Mouse (Mus musculus) midbrain, embryonic 13.5 days (tissue): Measurements from ENCODE around the gene Gm21497. TPM values are rescaled to one million over a fixed set of nuclear protein-coding genes. Genes with fewer than 3 reads are reported as not detected.
"Not testable (repeated sequence)": the region's sequence is repeated elsewhere in the genome, so short reads cannot be mapped to it uniquely, and the experiment has no call there.

Experiments
- ATAC-seq: fragments of 200-750 bp; cut with Nextera tagmentation; 2 replicates; pipeline ENCODE4 v1.8.0; 2017; ENCODE audit warnings: mild to moderate bottlenecking, moderate TSS enrichment, moderate library complexity
- H3K27ac ChIP-seq: fragments of 300-500 bp; sonication (generic); 2 replicates; pipeline ENCODE4 v1.5.1; 2015; ENCODE audit warnings: inconsistent platforms, mild to moderate bottlenecking, moderate library complexity
- H3K27me3 ChIP-seq: fragments of 300-500 bp; sonication (generic); 2 replicates; pipeline ENCODE4 v1.6.1; 2015; ENCODE audit warnings: mild to moderate bottlenecking, inconsistent platforms
- H3K36me3 ChIP-seq: fragments of 300-500 bp; sonication (generic); 2 replicates; pipeline ENCODE4 v1.6.1; 2015; ENCODE audit warnings: mild to moderate bottlenecking, inconsistent platforms
- H3K4me1 ChIP-seq: fragments of 300-500 bp; sonication (generic); replicated peaks from 2 replicates; pipeline ENCODE4 v1.6.1; 2015; ENCODE audit warnings: inconsistent platforms
- H3K4me2 ChIP-seq: fragments of 300-500 bp; sonication (generic); replicated peaks from 2 replicates; pipeline ENCODE4 v1.6.1; 2015; ENCODE audit warnings: moderate library complexity, mild to moderate bottlenecking, inconsistent platforms
- H3K4me3 ChIP-seq: fragments of 300-500 bp; sonication (generic); replicated peaks from 2 replicates; pipeline ENCODE4 v1.5.1; 2015; ENCODE audit warnings: mild to moderate bottlenecking, inconsistent platforms
- H3K9ac ChIP-seq: fragments of 300-500 bp; sonication (generic); replicated peaks from 2 replicates; pipeline ENCODE4 v1.6.1; 2015; ENCODE audit warnings: mild to moderate bottlenecking, inconsistent platforms
- H3K9me3 ChIP-seq: fragments of 300-500 bp; sonication (generic); 2 replicates; pipeline ENCODE4 v1.6.1; 2016; ENCODE audit warnings: mild to moderate bottlenecking, inconsistent platforms
- WGBS: fragments of 180-500 bp; shearing (Covaris S2); methylation state at CpG from one replicate; pipeline ENCODE4 v1.1.7; 2015; 5-methylcytosine and 5-hydroxymethylcytosine counted together
- polyA plus RNA-seq: library from polyadenylated mRNA; unstranded; fragments of >200 nt; fragmentation: Nextera tagmentation; extraction: Ambion mirVana; gene quantifications from 2 replicates; pipeline ENCODE4 v1.2.1, GENCODE M21; 2015

Gene Gm21497
- polyA plus RNA-seq: not detected in 2 replicates

GRCm38 (mm10) chrY:61646446-61646845 is at the start of gene Gm21497:
Gene Gm21497, plus strand, starts transcription at chrY:61646746.
- not testable (repeated sequence) for H3K4me3 ChIP-seq, H3K9ac ChIP-seq, H3K4me1 ChIP-seq, H3K27me3 ChIP-seq, H3K4me2 ChIP-seq, H3K36me3 ChIP-seq, ATAC-seq, H3K27ac ChIP-seq, H3K9me3 ChIP-seq
- no CpG with 5 or more reads among the region's 5 CpGs for WGBS
